Mouse (Mus musculus) hindbrain, embryonic 14.5 days (tissue): ENCODE measurements around the gene Cln5. TPM values are rescaled to one million over a fixed set of nuclear protein-coding genes. Genes with fewer than 3 reads are reported as not detected.

Experiments
- polyA plus RNA-seq: library from polyadenylated mRNA; unstranded; fragments of >200 nt; fragmentation: Nextera tagmentation; extraction: Ambion mirVana; gene quantifications from 2 replicates; pipeline ENCODE4 v1.2.1, GENCODE M21; 2014

Cln5 gene
- polyA plus RNA-seq, 1 experiment from 2014 or later: 14.7 TPM

Other genes with a start within 250 kb of the Cln5 start
- gene Kctd12, start 87.6 kb upstream of the Cln5 start, polyA plus RNA-seq: 25.0 and 31.1 TPM in 2 replicates
- gene Acod1, start 23.2 kb upstream of the Cln5 start, polyA plus RNA-seq: not detected in 2 replicates
- gene Fbxl3, start 29.4 kb downstream of the Cln5 start, polyA plus RNA-seq: 34.5 and 36.2 TPM in 2 replicates